Mouse (Mus musculus) heart, postnatal 25 days (tissue): ENCODE measurements around the gene Mta1. TPM values are rescaled to one million over a fixed set of nuclear protein-coding genes. Genes with fewer than 3 reads are reported as not detected.

Source experiments
- DNase-seq: peaks from one replicate; pipeline ENCODE4 v3.0.0; 2022; ENCODE audit warnings: low spot score
- intact Hi-C: fragments of 180-260 bp; cut with DNase I; formaldehyde crosslinking; loops from one replicate; pipeline ENCODE4 v1.15.1; 2025
- total RNA-seq, 2 experiments: library from RNA; stranded (reverse); gene quantifications; 2 replicates each; pipeline ENCODE4 v1.2.3; 2021

The Mta1 gene
- total RNA-seq, 2 experiments from 2014 or later: 48.4 to 49.3 TPM

DNA sequence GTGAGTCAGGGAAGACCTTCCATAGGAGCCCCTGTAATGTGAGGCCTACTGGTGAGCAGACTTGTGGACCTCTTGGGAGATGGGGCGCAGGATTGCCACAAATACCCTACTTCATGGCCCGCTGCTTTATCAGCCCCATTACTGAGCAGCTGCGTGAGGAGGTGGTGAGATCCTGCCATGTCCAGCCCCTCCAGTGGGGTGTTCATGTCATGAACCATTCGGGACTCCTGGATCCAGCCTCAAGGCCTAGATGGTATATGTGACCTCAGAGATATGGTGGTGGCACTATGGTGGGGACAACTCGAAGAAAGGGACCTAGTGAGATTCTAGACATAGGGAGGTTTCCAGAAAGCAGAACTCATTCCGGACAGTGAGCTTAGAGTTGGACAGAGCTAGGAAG, 9.0 kb upstream of the Mta1 start:
- DNase-seq: no peak
- intact Hi-C loops: no loop called here

DNA sequence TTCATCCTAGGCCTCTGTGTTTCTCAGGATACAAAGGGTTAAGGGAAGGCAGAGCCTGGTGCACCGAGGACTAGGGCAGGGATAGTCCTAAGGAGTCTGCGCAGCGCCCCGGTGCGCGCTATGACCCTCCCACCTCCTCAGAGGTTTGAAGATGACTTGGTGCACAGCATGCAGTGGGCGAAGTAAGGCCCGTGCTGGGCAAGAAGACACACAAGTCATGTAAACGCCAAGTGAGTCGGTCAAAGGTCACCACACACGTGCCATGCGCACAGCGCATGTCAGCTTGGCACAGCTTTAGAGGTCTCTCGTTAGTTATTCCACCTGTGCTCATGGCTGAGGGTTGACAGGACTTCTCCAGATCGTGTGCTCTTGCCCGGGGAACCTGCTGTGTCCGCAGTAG, 8.0 kb upstream of the Mta1 start:
- intact Hi-C loops: no loop called here
- DNase-seq: no peak

DNA sequence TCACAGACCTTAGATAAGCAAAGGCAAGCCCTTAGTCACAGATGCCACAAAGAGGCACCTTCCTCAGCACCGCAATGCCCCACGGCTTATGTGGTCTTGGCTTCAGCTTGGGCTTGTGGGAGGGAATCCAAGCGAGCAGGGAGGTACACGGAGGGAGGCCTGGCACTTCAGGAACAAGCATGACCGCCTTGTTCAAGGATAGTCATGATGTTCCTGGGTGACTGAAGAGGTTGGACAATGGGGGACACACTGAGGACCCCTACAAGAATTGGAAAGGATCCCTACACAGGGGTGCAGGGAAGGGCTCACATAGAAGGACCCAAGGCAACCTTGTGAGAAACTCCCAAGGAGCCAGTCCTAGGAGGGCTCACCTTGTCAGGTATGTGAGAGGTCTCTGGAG, 1.0 kb upstream of the Mta1 start:
- no peak for DNase-seq
- intact Hi-C loops: no loop called here

DNA sequence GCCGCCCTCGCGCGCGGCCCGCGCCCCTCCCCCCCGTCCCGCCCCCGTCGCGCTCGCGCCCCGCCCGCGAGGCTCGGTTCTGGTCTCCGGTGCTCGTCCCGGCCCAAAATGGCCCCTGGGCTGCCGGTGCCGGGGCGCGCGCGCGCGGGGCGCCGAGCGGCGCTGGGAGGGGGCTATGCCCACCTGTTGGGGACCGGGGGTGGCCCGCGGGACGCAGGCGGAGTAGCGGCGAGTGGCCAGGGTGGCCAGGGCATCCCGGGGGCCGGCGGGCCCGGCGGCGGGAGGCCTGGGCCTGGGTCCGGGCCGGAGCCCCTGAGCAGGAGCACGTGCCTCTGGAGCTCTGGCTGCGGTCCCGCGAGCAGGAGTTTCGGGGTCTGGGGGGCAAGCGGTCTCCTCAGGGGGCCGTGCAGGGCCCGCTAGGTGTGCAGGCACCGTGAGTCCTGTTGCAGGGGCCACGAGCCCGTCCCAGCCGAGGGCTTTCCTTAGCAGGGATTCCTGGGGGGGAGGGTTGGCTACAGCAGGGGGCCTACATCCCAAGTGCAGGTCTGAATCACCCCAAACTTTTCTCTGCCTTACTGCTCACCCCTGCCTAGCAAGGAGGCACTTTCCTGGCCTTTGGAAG, 563 bp downstream of the Mta1 start:
- intact Hi-C loops: no loop called here
- no peak for DNase-seq

DNA sequence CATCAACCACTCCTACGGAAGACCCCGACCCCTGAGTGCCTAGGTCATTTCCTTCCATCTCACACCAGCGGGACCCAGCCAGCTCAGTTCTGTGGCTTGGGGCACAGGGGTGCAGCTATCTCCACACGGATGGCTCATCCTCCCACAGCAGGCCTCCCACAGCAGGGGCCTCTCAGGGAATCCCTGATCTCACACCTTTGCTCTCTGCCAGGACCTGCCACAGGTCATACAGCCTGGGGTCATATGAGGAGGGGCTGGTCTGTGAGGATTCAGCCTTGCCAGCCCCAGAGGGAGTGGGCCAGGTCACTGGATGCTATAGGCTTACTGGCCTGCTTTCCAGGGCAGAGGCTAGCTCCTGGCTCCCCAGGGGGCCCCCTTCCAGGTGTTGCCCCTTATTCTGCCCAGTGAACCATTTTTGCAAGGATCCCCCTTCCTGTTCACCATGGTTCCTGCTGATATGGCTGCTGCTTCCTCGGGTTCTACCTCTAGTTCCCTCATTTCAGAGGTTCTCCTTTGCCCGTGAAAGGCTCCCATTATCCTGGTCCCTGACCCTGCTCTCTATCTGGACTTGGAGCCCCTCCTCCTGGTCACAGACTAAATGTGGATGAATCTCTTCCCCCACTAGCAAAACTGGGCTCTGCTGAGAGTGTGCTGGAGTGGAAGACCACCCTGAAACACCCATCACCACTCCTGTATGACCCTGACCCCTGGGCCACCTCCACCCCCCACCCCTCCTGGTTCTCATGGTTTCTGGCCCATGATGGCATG, 1.6 kb downstream of the Mta1 start:
- no peak for DNase-seq
- intact Hi-C loops: loop anchor here (5.0 kb wide), 2 partner anchors 142 to 222 kb away; no protein-coding TSS in a partner anchor

DNA sequence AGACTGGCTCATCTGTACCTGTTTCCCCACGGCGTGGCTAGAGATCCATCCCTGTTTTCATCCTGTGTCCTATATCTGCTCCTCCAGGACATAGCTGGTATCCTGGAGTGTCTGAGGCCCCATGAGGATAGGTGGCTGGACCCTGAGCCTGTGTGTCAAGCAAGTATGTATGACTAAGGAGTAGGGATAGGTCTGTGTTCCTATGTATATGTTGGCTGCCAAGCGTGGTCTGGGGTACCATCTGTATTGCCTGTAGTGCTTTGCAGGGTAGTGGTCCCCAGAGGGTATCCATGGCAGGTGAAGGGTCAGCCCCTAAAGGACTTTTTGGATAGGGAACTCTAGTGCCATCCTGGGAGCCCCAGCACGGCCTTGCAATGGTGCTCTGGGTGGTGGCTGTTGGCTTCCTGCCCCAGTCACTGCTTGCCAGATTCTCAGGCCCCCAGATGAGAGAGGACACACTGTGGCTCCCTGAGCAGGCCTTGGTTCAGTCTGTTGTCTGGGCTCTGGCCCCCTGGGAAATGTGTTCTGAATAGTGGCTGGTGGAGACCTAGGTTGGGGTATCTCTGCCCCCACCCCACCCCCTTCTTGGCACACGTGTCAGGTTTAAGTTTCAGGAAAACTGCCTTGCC, 2.5 kb downstream of the Mta1 start:
- intact Hi-C loops: loop anchor here (5.0 kb wide), 2 partner anchors 143 to 223 kb away; no protein-coding TSS in a partner anchor
- DNase-seq: no peak

DNA sequence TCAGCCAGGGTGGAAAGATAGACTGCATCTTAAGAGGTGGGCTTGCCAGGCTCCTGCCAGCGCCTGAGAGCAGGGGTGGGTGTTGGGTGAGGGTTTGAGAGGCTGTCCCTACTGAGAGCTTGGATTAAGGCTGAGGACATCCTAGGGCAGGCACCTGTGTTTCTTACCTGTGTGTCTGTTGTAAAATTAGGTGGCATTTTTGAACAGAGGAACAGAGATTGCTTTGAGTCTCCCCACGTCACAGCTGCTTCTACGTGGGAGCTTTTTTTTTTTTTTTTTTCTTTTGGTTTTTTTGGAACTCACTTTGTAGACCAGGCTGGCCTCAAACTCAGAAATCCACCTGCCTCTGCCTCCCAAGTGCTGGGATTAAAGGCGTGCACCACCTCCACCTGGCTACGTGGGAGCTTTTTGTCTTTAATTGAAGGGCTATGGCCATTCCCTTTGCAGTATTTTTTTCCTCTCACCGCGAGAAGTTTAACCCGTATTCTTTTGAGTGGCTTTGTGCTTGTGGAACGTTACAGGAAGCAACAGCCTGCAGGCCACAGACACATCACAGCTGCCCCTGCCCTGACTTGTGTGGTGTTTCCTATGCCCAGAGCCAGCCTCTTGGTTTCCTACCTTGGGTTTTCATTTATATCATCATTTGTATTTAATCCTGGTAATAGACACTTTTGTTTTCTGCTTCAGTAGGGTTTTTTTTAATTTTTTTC, 3.3 kb downstream of the Mta1 start:
- intact Hi-C loops: loop anchor here (5.0 kb wide), 2 partner anchors 144 to 224 kb away; no protein-coding TSS in a partner anchor
- no peak for DNase-seq

DNA sequence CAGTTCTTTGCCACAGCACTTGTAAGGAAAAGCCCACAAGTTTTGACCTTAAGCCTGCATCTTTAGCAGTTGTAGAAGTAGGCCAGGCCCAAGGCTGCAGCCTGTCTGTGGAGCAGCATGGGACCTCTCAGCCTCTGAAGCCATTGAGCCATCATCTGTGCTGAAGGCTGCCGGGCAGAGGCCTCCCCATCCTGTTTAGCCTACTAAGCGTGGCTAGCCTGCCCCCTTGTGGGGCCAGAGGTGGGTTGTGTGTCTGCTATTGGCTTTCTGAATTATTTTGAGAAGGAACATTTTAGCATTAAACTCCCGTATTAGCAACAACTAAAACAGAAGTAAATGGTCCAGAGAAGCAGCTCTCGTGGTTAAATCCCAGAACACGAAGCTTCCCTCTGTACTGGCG, 4.4 kb downstream of the Mta1 start:
- DNase-seq: no peak
- intact Hi-C loops: loop anchor here (5.0 kb wide), 2 partner anchors 145 to 225 kb away; no protein-coding TSS in a partner anchor

DNA sequence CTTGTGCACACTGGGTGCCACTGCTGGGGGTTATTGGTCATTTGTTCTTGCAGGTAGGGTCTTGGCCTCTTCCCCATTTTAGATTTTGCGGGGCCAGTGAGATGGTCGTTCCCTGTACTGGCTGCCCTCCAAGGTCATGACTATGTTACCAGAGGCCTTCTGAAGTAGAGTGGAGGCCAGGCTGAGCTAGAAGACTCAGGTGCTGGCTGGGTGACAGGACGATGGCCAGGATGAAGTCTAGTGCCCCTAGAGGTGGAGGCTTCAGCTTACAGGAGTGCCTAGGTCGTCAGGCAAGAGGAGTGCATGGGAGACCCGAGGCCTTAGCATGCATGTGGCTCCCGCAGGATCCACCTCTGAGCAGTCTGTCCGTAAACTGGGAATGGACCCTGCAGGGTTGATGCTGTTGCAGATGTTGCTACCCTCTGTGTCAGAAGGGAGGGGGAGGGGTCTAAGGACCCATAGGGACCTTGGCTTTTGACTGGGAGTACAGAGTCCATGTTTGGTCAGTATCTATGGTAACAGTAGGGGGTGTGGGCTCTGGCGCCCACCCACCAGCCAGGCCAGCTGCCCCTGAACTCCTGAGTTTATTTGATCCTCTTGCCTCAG, 5.9 kb downstream of the Mta1 start:
- intact Hi-C loops: loop anchor here (5.0 kb wide), 2 partner anchors 147 to 227 kb away; no protein-coding TSS in a partner anchor
- DNase-seq: no peak

DNA sequence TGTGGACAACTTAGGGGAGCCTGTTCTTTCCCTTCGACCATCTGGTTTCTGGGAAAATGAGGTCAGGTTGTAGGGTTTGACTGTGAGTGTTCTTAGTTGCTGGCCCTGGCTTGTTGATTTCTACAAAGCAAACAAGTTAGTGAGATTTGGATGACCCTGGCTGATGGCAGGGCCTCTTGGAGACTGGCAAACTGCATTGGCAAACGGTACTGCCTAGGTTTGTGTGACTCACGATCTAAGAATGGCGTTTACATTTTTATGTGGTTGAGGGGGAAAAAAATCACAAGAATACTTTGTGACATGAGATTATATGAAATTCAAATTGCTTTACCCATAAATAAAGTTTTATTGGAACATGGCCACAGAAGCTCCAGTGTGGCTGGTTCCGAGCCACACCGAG, 8.3 kb downstream of the Mta1 start:
- intact Hi-C loops: no loop called here
- DNase-seq: no peak

DNA sequence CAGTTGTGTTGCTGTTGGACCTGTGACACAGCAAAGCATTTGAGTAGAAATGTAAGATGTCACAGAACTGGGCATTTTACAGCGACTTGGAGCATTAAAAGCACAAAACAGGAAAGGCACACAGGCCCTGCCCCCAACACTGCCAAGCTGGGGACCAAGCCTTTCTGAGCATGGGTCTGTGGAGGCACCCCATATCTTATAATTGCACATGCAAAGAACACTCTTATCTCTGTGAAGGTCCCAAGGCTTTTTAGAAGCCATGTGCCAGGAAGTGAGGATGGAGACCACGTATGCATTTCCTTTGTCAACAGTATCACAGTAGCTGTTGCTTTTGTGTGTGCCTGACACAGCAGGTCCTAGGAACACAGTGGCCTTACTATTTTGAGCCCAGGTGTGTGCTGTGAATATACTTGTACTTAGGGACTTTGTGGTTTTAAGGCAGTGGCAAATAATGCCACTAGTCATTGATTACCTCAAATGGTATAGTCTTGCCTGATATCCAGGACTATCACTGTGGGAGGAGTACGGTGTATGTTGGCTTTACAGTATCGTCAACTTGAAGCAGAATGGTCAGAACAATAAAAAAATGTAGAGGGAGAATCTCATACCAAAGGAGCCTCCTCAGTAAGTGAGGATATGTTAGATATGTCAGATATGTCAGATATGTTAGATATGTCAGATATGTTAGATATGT, 9.5 kb downstream of the Mta1 start:
- no peak for DNase-seq
- intact Hi-C loops: no loop called here

DNA sequence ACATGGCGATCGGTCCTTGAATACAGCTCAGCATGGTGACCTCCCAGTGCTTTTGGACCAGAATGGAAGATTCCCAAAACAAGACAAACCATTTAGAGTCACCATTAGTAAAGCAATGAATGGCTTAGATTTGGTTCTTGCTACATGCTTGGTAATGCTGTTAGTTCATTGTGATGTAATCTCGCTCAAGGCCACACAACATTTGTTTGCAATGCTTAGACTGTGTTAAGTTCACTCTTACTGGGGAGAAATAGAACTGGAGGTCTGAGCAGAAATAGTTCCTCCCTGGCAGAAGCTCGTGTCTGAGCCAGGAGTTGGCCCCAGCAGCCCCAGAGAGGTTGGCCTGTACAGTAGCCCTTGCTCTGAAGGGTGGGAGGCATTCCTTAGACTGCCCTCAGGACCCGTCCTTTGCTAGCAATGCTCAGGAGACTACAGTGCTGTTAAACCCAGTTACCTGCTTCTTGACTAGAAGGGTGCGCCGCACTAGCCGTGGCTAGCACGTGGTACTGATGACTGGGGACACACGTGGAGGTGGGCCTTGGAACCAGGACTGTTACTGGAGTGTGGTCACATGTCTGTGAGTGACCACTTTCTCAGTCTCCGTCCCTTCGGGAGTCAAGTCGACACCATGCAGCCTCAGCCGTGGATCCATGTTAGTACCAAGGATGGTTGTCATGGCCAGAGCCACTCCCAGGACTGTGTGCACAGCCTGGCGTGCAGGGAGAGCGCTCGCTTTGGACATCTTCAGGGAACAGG, 10.6 kb downstream of the Mta1 start:
- DNase-seq: no peak
- intact Hi-C loops: no loop called here

DNA sequence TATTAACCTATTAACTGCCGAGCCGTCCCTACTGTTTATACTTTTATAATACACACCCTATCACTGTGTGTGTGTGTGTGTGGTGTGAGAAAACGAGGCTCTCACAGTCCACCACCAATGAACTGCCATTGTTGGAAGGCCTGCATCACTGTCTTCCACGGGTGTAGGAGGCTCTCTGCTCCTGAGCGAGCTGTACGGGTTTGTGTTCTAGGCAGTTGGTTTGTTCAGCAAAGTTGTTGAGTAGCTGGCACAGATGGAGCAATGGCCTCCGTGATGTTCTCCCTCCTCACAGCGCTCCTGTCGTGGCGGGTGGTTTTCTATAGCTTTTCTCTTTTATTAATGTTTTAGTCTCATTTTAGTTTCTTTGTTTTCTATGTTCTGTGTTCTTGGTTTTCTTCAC, 11.7 kb downstream of the Mta1 start:
- DNase-seq: no peak
- intact Hi-C loops: no loop called here

DNA sequence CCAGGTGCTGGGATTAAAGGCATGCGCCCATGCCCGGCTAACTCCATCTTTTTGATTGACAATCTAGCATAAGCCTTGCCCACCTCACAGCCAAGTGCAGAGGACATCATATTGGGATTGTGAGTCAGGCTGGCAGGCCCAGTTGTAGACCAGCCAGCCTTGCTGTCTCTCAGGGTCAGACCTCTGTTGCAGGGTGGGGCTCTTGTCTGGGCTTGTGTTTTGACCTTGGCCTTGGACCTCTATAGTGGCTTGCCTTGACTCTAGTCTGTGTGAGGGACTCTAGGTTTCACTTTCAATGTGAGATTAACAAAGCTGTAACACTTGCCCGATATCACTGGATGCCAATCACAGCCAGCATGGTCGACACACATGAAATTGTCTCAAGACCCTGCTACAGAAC, 16.1 kb downstream of the Mta1 start:
- DNase-seq: no peak
- intact Hi-C loops: no loop called here

DNA sequence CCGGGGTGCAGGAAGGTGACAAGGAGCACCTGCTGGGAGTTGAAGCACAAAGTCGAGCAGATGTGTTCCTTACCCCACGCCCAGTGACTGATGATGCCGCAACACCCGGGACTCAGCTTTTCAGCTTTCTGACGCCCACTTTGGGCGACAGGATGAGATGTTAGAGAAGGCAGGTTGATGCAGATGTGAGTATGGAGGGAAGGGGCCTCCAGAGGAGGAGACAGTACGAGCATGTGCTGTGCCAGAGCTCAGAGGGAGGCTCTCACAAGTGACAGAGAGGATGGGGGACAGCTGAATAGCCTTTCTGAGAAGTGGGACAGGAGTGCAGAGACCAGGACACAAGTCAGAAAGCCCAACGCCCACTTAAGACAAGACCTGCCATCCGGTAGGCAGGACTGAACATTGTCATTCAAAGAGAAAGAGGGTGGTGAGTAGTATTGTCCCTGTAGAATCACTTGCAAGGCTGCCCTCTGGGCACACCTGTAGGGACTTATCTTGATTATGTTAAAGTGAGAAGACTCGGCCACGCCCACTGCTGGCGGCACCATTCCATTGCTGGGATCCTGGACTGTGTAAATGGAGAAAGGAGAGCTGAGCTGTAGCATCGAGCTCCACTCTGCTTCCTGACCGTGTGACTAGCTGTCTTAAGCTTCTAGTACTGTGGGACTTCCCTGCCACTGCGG, 16.9 kb downstream of the Mta1 start:
- no peak for DNase-seq
- intact Hi-C loops: no loop called here

DNA sequence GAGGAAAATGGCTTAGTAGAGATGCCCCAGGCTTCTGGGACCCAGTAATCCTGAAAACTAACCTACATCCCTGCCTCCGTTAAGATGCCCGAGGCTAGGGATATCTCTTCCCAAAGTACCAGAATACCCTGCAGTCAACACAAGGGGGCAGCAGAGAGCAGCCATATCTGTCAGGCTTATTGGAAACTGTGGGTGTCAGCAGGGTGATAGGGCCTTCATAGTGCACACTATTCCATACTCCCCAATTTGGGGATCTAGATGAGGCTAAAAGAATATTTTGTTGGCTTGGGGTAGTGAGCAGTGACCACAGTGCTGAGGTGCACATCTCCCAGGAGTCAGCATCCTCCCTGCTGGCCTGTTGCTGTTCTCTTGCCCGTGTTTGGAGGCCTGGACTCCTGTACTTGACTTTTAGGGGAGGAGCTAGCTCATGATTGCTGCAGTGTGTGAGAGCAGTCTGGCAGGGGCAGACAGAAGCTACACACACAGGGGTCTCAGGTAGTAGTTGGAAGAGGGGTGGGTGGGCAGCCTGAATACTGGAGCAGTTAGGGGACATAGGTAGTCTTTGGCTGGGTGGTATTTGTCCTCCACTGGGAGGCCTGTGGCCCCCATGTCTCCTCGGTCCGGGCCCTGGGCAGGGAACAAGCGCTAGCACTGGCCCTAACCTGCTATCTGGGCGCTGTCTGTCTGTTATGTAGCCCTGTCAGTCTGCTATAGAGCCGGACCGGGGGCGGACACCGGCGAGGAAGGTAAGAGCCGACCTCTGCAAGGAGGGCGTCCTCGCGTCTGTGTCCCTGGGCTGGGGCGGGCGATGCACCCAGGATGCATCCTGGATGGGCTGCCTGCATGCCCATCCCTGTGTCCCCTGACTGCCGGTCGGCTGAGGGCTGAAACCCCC, 21.7 kb downstream of the Mta1 start:
- no peak for DNase-seq
- intact Hi-C loops: loop anchor here (1.0 to 2.0 kb wide), 2 partner anchors 19 to 36 kb away; no protein-coding TSS in a partner anchor

DNA sequence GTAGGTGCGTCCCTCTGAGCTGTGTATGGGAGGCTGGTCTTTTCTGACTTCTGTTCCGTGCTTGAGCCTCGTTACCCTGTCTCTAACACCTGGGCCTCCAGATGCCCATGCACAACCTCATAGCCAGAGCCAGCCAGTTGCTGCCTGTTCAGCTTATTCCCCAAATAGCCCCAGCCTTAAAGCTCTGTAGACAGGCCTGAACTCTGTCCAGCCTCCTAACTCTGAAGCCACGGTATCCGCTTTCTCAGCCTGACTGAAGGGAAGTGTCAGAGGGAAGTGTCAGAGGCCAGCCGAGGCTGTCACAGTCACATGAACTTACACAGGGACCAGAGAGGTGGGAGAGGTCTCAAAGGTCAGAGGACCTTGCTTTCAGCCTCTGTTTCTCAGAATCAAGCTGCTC, 26.6 kb downstream of the Mta1 start:
- DNase-seq: no peak
- intact Hi-C loops: no loop called here
